Mouse (Mus musculus): ENCODE measurements around the gene Nrde2.

DNA sequence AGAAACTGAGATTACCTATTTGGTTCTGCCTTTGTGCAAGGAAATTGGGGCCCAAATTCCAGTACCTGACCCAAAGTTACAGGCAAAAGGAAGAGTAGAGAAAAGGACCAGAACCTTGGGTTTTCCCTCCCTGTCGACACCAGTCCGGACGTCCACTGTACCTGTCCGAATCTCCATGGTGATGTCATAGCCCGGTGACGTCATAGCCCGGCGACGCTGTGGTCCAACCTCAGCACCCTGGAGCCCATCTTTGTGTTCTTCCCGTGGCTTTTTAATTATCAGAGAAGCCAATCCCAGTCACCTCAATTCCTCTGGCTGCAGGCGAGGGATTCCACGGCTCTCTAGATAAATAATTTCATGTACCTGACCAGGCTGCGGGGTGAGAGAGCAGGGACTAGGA, 21.3 kb upstream of the Nrde2 start:
- TF ChIP-seq CTCF (IDR thresholded peaks at IDR 0.05; ENCODE audit: extremely low read depth, insufficient read length, insufficient replicate concordance, low read depth, low read length), result no peak
- TF ChIP-seq POLR2A (IDR thresholded peaks at IDR 0.05; ENCODE audit: low read depth, low read length), result no peak

Measured in small intestine, adult 2 months (tissue).